Mouse (Mus musculus) C2C12 (cell line): ENCODE results near the gene Pdcd11.

Source experiments
- CEBPB ChIP-seq: IDR thresholded peaks from one replicate; pipeline ENCODE4 v1.6.1; 2011; ENCODE audit warnings: low read depth, mild to moderate bottlenecking, control low read depth, moderate library complexity
- CTCF ChIP-seq: IDR thresholded peaks from one replicate; pipeline ENCODE4 v1.5.1; 2011; ENCODE audit not compliant: control insufficient read depth, insufficient read depth, insufficient read length
- FOSL1 ChIP-seq: IDR thresholded peaks from one replicate; pipeline ENCODE4 v1.8.0; 2011; ENCODE audit warnings: mild to moderate bottlenecking, low read length; ENCODE audit not compliant: poor library complexity, insufficient read depth, severe bottlenecking
- MAX ChIP-seq: IDR thresholded peaks from one replicate; pipeline ENCODE4 v1.6.1; 2011; ENCODE audit warnings: mild to moderate bottlenecking, control low read depth
- MYOD1 ChIP-seq: IDR thresholded peaks from one replicate; pipeline ENCODE4 v1.6.1; 2011; ENCODE audit warnings: low read depth; ENCODE audit not compliant: control insufficient read depth, insufficient read length
- MYOG ChIP-seq: IDR thresholded peaks from one replicate; pipeline ENCODE4 v1.6.1; 2011; ENCODE audit not compliant: control insufficient read depth, insufficient read length; ENCODE audit errors: extremely low read depth
- USF1 ChIP-seq: IDR thresholded peaks from one replicate; pipeline ENCODE4 v1.6.1; 2011; ENCODE audit warnings: low read depth, mild to moderate bottlenecking, control low read depth, moderate library complexity

GRCm38 (mm10) chr19:47065860-47066259 is 24.7 kb upstream of the Pdcd11 start:
- TF ChIP-seq CTCF (no peak), MAX (no peak), MYOG (no peak), USF1 (no peak), MYOD1 (no peak), CEBPB (no peak), FOSL1 (no peak)
